Mouse (Mus musculus) kidney, postnatal 0 days (tissue): Measurements from ENCODE around the gene Slc4a1. TPM values are rescaled to one million over a fixed set of nuclear protein-coding genes. Genes with fewer than 3 reads are reported as not detected.

Source experiments
- ATAC-seq: fragments of 200-750 bp; cut with Nextera tagmentation; replicated peaks from 2 replicates; pipeline ENCODE4 v1.8.0; 2017; ENCODE audit warnings: low read depth, moderate number of reproducible peaks, moderate TSS enrichment, moderate library complexity; ENCODE audit not compliant: low FRiP score
- DNase-seq: peaks from one replicate; pipeline ENCODE4 v3.0.0-alpha.2; 2016; ENCODE audit warnings: low spot score
- H3K27ac ChIP-seq: fragments of 300-500 bp; sonication (generic); 2 replicates; pipeline ENCODE4 v1.5.1; 2014; ENCODE audit warnings: mild to moderate bottlenecking
- H3K27me3 ChIP-seq: fragments of 300-500 bp; sonication (generic); 2 replicates; pipeline ENCODE4 v1.6.1; 2014; ENCODE audit warnings: low read length, mixed read lengths; ENCODE audit not compliant: insufficient read depth
- H3K36me3 ChIP-seq: fragments of 300-500 bp; sonication (generic); 2 replicates; pipeline ENCODE4 v1.6.1; 2014; ENCODE audit warnings: low read length, mixed read lengths; ENCODE audit not compliant: insufficient read depth
- H3K4me1 ChIP-seq: fragments of 300-500 bp; sonication (generic); replicated peaks from 2 replicates; pipeline ENCODE4 v1.6.1; 2014; ENCODE audit warnings: antibody characterized with exemption, low read length, mixed read lengths; ENCODE audit not compliant: insufficient read depth
- H3K4me2 ChIP-seq: fragments of 300-500 bp; sonication (generic); 2 replicates; pipeline ENCODE4 v1.6.1; 2014; ENCODE audit warnings: mild to moderate bottlenecking, low read length, moderate library complexity, mixed read lengths
- H3K4me3 ChIP-seq: fragments of 300-500 bp; sonication (generic); replicated peaks from 2 replicates; pipeline ENCODE4 v1.5.1; 2014; ENCODE audit warnings: low read depth, low read length
- H3K9ac ChIP-seq: fragments of 300-500 bp; sonication (generic); 2 replicates; pipeline ENCODE4 v1.6.1; 2014; ENCODE audit warnings: low read depth, low read length
- H3K9me3 ChIP-seq: fragments of 300-500 bp; sonication (generic); replicated peaks from 2 replicates; pipeline ENCODE4 v1.6.1; 2016; ENCODE audit warnings: low read length, inconsistent platforms, mixed read lengths
- CTCF ChIP-seq: IDR thresholded peaks from 2 replicates; pipeline ENCODE4 v1.5.1; 2016; ENCODE audit warnings: antibody characterized with exemption, low read depth, mild to moderate bottlenecking, moderate library complexity
- whole genome bisulfite sequencing: fragments of 180-500 bp; shearing (Covaris S2); extraction: QIAGEN DNeasy Blood & Tissue Kit; methylation state at CpG from one replicate; pipeline ENCODE4 v1.1.7; 2014; 5-methylcytosine and 5-hydroxymethylcytosine counted together
- polyA plus RNA-seq: library from polyadenylated mRNA; unstranded; fragments of >200 nt; fragmentation: Nextera tagmentation; extraction: Ambion mirVana; gene quantifications from 2 replicates; pipeline ENCODE4 v1.2.1, GENCODE M21; 2015

Gene Slc4a1
- polyA plus RNA-seq, 1 experiment from 2014 or later = 7.4 TPM

DNA sequence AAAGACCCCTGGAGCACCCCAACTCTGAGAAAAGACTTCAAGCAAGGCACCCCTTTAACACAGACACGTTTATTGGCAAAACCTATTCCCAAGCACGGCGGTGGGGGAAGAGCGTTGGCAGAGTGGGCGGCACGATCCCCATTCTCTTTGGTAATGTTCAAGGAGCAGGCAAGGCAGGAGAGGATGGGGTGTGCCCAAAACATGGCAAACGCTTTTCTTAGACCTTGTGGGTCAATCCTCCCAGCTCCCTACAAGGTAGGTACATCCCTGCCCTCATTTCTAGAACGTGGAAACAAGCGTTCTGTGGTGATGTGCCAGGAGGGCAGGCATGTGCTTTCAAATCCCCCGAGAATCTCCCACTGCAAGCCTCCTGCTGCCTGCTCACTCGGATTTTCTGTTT, 17.2 kb downstream of the Slc4a1 start:
- Histone ChIP-seq H3K4me3 (no peak overlapping the region), H3K27me3 (no peaks in the 10 kb centered on the region), H3K9ac (no peak overlapping the region), H3K9me3 (no peaks in the 10 kb centered on the region), H3K27ac (no peak overlapping the region), H3K36me3 (no peaks in the 10 kb centered on the region), H3K4me1 (no peaks in the 10 kb centered on the region), H3K4me2 (no peak overlapping the region)
- DNase-seq = no peak
- ATAC-seq = no peak
- WGBS = 80% methylated on average over 11 of the region's 11 CpGs
- TF ChIP-seq CTCF = no peak

GRCm38 (mm10) chr11:102348101-102348585, 17.9 kb downstream of the Slc4a1 start:
- no peak for ATAC-seq
- H3K4me1 ChIP-seq = no peaks in the 10 kb centered on the region
- 89% methylated on average over 7 of the region's 7 CpGs for WGBS

DNA sequence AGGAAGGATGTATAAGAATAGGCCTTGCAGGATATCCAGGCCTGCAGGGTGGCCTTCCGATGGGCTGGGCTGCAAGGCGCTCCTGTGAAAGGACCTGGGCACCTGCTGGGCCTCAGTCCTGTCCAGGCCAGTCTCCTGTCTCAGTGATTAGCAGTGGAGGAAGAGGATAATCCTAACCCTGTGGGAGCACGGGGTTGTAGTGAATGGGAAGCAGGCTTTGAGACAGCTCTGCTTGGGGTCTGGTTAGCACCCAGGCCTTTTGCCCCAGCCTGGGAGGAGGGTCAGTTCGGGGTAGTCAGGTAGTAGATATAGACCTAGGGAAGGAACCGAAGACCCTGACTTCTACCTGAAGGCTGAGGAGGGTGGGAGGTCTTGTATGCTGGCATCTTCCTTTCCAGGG, 18.3 kb downstream of the Slc4a1 start:
- no peak overlapping the region for H3K4me2 ChIP-seq
- H3K9ac ChIP-seq = no peak overlapping the region
- no peak for ATAC-seq
- H3K4me3 ChIP-seq = no peak overlapping the region
- H3K4me1 ChIP-seq = no peaks in the 10 kb centered on the region
- DNase-seq = no peak
- H3K9me3 ChIP-seq = no peaks in the 10 kb centered on the region
- TF ChIP-seq CTCF = no peak
- no peak overlapping the region for H3K27ac ChIP-seq
- 83% methylated on average over 5 of the region's 5 CpGs for WGBS
- H3K27me3 ChIP-seq = no peaks in the 10 kb centered on the region
- H3K36me3 ChIP-seq = no peaks in the 10 kb centered on the region

More at GRCm38 (mm10) chr11:102348101-102348585, 17.9 kb downstream of the Slc4a1 start:
- Histone ChIP-seq H3K27ac (no peak overlapping the region), H3K9ac (no peak overlapping the region), H3K27me3 (no peaks in the 10 kb centered on the region), H3K4me3 (no peak overlapping the region), H3K4me2 (no peak overlapping the region), H3K9me3 (no peaks in the 10 kb centered on the region), H3K36me3 (no peaks in the 10 kb centered on the region)
- no peak for TF ChIP-seq CTCF
- DNase-seq = no peak

GRCm38 (mm10) chr11:102346926-102347325, 19.1 kb downstream of the Slc4a1 start:
- H3K9ac ChIP-seq = no peak overlapping the region
- H3K4me1 ChIP-seq = no peaks in the 10 kb centered on the region
- no peaks in the 10 kb centered on the region for H3K27me3 ChIP-seq
- DNase-seq (no peak), ATAC-seq (no peak)
- H3K27ac ChIP-seq = no peak overlapping the region
- WGBS = 57% methylated on average over 5 of the region's 5 CpGs
- no peak overlapping the region for H3K4me3 ChIP-seq
- no peaks in the 10 kb centered on the region for H3K36me3 ChIP-seq
- no peak for TF ChIP-seq CTCF
- no peak overlapping the region for H3K4me2 ChIP-seq
- H3K9me3 ChIP-seq = no peaks in the 10 kb centered on the region

- H3K27ac ChIP-seq = no peak overlapping the region
- no peaks in the 10 kb centered on the region for H3K36me3 ChIP-seq
- ATAC-seq (no peak), DNase-seq (no peak)
- H3K9me3 ChIP-seq = no peaks in the 10 kb centered on the region
- H3K4me2 ChIP-seq = no peak overlapping the region
- H3K4me1 ChIP-seq = no peaks in the 10 kb centered on the region
- H3K9ac ChIP-seq = no peak overlapping the region
- no peak for TF ChIP-seq CTCF
- 92% methylated on average over 3 of the region's 3 CpGs for WGBS
- H3K27me3 ChIP-seq = no peaks in the 10 kb centered on the region
- no peak overlapping the region for H3K4me3 ChIP-seq
Measured at GRCm38 (mm10) chr11:102344458-102344857, 21.5 kb downstream of the Slc4a1 start.

- TF ChIP-seq CTCF = no peak
- no peaks in the 10 kb centered on the region for H3K36me3 ChIP-seq
- 52% methylated on average over 12 of the region's 12 CpGs for WGBS
- no peak for ATAC-seq
- H3K9me3 ChIP-seq = no peaks in the 10 kb centered on the region
- H3K4me2 ChIP-seq = no peak overlapping the region
- H3K27me3 ChIP-seq = no peaks in the 10 kb centered on the region
- no peak for DNase-seq
- H3K27ac ChIP-seq = no peak overlapping the region
- H3K4me3 ChIP-seq = no peak overlapping the region
- H3K4me1 ChIP-seq = no peaks in the 10 kb centered on the region
- H3K9ac ChIP-seq = no peak overlapping the region
Measured at GRCm38 (mm10) chr11:102342742-102343141, 23.3 kb downstream of the Slc4a1 start.

- Histone ChIP-seq H3K27me3 (no peaks in the 10 kb centered on the region), H3K4me2 (no peak overlapping the region), H3K9ac (no peak overlapping the region), H3K4me3 (no peak overlapping the region), H3K4me1 (no peaks in the 10 kb centered on the region), H3K27ac (no peak overlapping the region), H3K9me3 (no peaks in the 10 kb centered on the region), H3K36me3 (no peaks in the 10 kb centered on the region)
- no peak for TF ChIP-seq CTCF
- peak; percentile 23 for DNase-seq
- no peak for ATAC-seq
- 63% methylated on average over 4 of the region's 4 CpGs for WGBS
Measured at GRCm38 (mm10) chr11:102341101-102341500, 24.9 kb downstream of the Slc4a1 start.
